Mouse (Mus musculus) hindbrain, postnatal 0 days (tissue): ENCODE measurements at regions not wholly inside any gene's neighbourhood (a gene's known extent, or its start where the extent isn't known, plus 50 kb on each side); places are given as distances from the start of the nearest gene placed in this dataset.

Experiments
- ATAC-seq: fragments of 200-750 bp; cut with Nextera tagmentation; 2 replicates; pipeline ENCODE4 v1.8.0; 2017; ENCODE audit warnings: mild to moderate bottlenecking, moderate TSS enrichment, moderate library complexity
- DNase-seq: peaks from one replicate; pipeline ENCODE4 v3.0.0-alpha.2; 2015; ENCODE audit warnings: low spot score
- H3K27ac ChIP-seq: fragments of 300-500 bp; sonication (generic); 2 replicates; pipeline ENCODE4 v1.5.1; 2014; ENCODE audit warnings: mild to moderate bottlenecking
- H3K27me3 ChIP-seq: fragments of 300-500 bp; sonication (generic); 2 replicates; pipeline ENCODE4 v1.6.1; 2014; ENCODE audit warnings: low read length, mixed read lengths; ENCODE audit not compliant: insufficient read depth
- H3K36me3 ChIP-seq: fragments of 300-500 bp; sonication (generic); 2 replicates; pipeline ENCODE4 v1.6.1; 2014; ENCODE audit warnings: low read length, mixed read lengths; ENCODE audit not compliant: insufficient read depth
- H3K4me1 ChIP-seq: fragments of 300-500 bp; sonication (generic); 2 replicates; pipeline ENCODE4 v1.6.1; 2014; ENCODE audit warnings: antibody characterized with exemption, low read length, mixed read lengths; ENCODE audit not compliant: insufficient read depth
- H3K4me2 ChIP-seq: fragments of 300-500 bp; sonication (generic); 2 replicates; pipeline ENCODE4 v1.6.1; 2014; ENCODE audit warnings: low read depth, mild to moderate bottlenecking, low read length, moderate library complexity, mixed read lengths
- H3K4me3 ChIP-seq: fragments of 300-500 bp; sonication (generic); 2 replicates; pipeline ENCODE4 v1.5.1; 2014; ENCODE audit warnings: low read length
- H3K9ac ChIP-seq: fragments of 300-500 bp; sonication (generic); replicated peaks from 2 replicates; pipeline ENCODE4 v1.6.1; 2014; ENCODE audit warnings: mild to moderate bottlenecking, low read length, moderate library complexity, mixed read lengths
- H3K9me3 ChIP-seq: fragments of 300-500 bp; sonication (generic); 2 replicates; pipeline ENCODE4 v1.6.1; 2016; ENCODE audit warnings: low read length, mixed read lengths
- CTCF ChIP-seq: IDR thresholded peaks from 2 replicates; pipeline ENCODE4 v1.5.1; 2016; ENCODE audit warnings: antibody characterized with exemption, control low read depth, low read depth
- WGBS: fragments of 180-500 bp; shearing (Covaris S2); extraction: QIAGEN DNeasy Blood & Tissue Kit; methylation state at CpG from one replicate; pipeline ENCODE4 v1.1.7; 2014; 5-methylcytosine and 5-hydroxymethylcytosine counted together

DNA sequence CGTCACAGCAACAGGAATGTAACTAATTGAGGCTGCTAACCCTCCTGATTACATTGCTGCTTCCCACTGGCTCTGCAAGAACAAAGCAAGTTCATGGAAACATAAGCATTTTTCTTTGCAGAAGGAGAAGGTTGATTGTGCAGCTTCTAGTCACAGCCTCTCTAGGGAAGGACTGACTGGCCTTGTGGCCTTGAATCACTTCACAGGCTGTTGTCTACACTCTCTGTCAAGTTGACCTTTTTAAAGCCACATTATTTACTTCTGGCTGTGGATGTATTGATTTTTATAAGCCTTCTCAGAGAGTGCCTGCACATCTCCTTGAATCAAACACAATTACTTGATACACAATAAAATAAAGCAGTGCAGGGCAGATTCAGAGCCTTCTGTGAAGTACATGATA, 251.8 kb upstream of the Myo3a start:
- ATAC-seq: no peak
- no peak overlapping the region for H3K4me2 ChIP-seq
- TF ChIP-seq CTCF: no peak
- no peak overlapping the region for H3K4me3 ChIP-seq
- no peaks in the 10 kb centered on the region for H3K4me1 ChIP-seq
- H3K27me3 ChIP-seq: no peaks in the 10 kb centered on the region
- no peak overlapping the region for H3K9ac ChIP-seq
- DNase-seq: no peak
- no peaks in the 10 kb centered on the region for H3K9me3 ChIP-seq
- 41% methylated on average over 1 of the region's 1 CpGs for WGBS
- H3K27ac ChIP-seq: no peak overlapping the region
- no peaks in the 10 kb centered on the region for H3K36me3 ChIP-seq

DNA sequence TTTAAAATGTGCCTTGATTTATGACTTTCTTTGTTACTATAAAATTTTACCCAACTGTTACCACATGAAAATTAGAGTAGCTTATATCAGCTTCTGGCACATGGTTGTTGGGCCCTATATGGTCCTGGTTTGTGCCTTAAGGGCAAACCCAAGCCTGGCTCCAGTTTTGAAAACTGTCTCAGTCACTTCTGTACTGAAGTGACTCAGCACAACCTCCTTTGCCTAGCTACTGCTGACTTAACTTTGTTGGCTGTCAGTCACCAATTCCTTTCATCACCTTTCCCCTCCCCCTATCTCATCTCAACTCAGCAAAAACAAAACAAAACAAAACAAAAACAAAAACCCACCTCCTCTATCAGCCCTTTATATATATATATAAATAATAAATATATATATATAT, 251.0 kb upstream of the Myo3a start:
- no peak for TF ChIP-seq CTCF
- no peak overlapping the region for H3K4me3 ChIP-seq
- H3K9ac ChIP-seq: no peak overlapping the region
- no peak overlapping the region for H3K27ac ChIP-seq
- DNase-seq (no peak), ATAC-seq (no peak)
- H3K4me2 ChIP-seq: no peak overlapping the region
- H3K27me3 ChIP-seq: no peaks in the 10 kb centered on the region
- H3K9me3 ChIP-seq: no peaks in the 10 kb centered on the region
- H3K4me1 ChIP-seq: no peaks in the 10 kb centered on the region
- H3K36me3 ChIP-seq: no peaks in the 10 kb centered on the region

DNA sequence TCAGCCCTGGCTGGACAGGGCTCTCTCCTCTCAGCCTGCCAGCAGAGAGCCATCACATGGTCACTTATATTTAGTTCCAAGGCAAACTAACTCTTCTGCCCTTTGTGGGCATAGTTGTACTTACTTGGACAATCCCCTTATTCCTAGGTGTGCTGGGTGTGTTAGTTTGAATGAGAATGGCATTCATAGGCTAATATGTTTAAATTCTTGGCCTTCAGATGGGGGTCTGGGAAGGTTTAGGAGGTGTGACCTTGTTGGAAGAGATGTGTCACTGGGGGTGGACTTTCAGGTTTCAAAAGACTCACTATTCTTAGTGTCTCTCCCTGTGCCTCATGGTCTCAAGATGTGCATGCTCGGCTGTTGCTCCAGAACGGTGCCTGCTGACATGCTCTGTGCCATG, 250.5 kb upstream of the Myo3a start:
- H3K27me3 ChIP-seq: no peaks in the 10 kb centered on the region
- no peak for ATAC-seq
- WGBS: 86% methylated on average over 2 of the region's 2 CpGs
- no peak for TF ChIP-seq CTCF
- H3K4me2 ChIP-seq: no peak overlapping the region
- DNase-seq: no peak
- H3K9ac ChIP-seq: no peak overlapping the region
- H3K4me3 ChIP-seq: no peak overlapping the region
- no peaks in the 10 kb centered on the region for H3K36me3 ChIP-seq
- no peak overlapping the region for H3K27ac ChIP-seq
- H3K9me3 ChIP-seq: no peaks in the 10 kb centered on the region
- H3K4me1 ChIP-seq: no peaks in the 10 kb centered on the region

DNA sequence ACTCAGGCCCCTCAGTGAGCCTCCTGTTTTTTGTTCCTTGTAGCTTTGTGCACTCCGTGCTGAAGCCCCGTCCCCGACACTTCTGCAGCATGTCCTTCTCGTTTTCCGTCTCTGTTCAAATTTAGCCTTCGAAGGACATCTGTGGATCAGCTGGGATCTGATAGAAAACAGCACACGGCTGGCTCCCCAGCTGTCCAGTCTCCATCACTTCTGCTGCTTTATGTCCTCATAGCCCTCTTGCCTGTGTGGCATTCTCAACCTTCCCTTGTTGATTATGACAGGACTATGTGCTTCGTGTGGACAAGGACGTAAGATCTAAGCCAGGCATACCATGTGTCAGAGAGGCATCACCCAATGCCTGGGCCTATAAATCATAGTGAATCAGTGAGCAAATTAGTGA, 247.1 kb upstream of the Myo3a start:
- TF ChIP-seq CTCF: no peak
- Histone ChIP-seq H3K27ac (no peak overlapping the region), H3K4me2 (no peak overlapping the region), H3K27me3 (no peaks in the 10 kb centered on the region), H3K36me3 (no peaks in the 10 kb centered on the region), H3K9me3 (no peaks in the 10 kb centered on the region), H3K4me3 (no peak overlapping the region), H3K4me1 (no peaks in the 10 kb centered on the region), H3K9ac (no peak overlapping the region)
- DNase-seq (no peak), ATAC-seq (no peak)
- 87% methylated on average over 9 of the region's 9 CpGs for whole genome bisulfite sequencing

DNA sequence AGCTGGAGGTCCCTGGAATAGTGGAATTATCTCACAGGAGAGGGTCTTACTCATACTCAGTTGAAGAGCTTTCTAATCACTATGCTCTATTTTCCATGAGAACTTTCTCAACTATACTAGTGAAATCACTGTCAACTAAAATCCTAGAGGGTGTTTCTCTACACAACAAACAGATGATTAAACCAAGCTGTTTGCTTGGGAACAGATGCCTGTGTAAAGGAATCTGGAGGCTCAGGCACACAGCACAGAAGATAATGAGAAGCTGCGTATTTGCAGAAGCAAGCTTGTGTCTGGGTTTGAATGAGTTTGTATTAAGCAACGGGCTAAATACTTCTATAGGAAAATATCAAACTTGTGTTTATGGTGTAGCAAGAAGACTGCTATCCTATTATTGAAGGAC, 202.9 kb upstream of the Myo3a start:
- Histone ChIP-seq H3K4me3 (no peak overlapping the region), H3K4me1 (no peaks in the 10 kb centered on the region), H3K27me3 (no peaks in the 10 kb centered on the region), H3K4me2 (no peak overlapping the region), H3K27ac (no peak overlapping the region), H3K36me3 (no peaks in the 10 kb centered on the region), H3K9ac (no peak overlapping the region), H3K9me3 (no peaks in the 10 kb centered on the region)
- no peak for DNase-seq
- WGBS: 71% methylated on average over 2 of the region's 2 CpGs
- no peak for TF ChIP-seq CTCF
- ATAC-seq: no peak

DNA sequence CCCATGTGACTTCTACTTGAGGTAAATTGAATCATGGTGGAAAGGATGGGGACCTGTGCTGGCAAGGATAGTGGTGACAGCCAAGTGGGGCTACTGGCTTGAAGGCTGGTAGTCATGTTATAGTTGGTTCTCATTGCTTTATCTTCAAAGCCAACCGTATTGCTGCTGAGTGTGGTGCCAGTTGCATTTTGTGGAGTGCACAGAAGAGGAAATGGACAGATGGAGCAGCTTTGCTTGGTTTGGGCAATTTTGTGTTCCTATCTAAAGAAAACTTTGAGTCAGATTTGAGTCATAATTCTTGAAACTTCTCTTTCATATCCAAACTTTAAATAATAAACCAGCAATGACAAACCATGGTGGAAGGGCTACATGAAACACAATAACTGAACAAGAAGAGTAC, 200.5 kb upstream of the Myo3a start:
- Histone ChIP-seq H3K4me2 (no peak overlapping the region), H3K36me3 (no peaks in the 10 kb centered on the region), H3K4me3 (no peak overlapping the region), H3K9me3 (no peaks in the 10 kb centered on the region), H3K27ac (no peak overlapping the region), H3K27me3 (no peaks in the 10 kb centered on the region), H3K9ac (no peak overlapping the region), H3K4me1 (no peaks in the 10 kb centered on the region)
- no peak for TF ChIP-seq CTCF
- WGBS: 93% methylated on average over 1 of the region's 1 CpGs
- DNase-seq (no peak), ATAC-seq (no peak)

DNA sequence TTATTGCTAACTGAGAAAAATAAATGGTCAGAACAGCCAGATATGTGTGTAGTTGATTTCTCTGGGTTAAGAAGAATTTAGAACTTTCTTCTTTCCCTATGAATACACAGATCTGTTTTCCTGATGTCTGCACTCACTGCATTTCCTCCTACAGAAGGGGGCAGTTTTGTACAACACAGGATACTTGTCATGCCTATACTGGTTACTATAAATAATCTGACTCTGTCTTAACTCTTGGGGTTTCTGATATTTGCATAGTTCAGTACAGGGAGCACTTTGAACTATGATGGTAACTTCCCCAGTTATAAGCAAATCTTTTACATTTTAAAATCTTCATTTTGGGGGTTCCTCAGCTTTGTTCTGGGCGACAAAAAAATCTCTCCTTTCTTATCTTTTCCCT, 198.7 kb upstream of the Myo3a start:
- ATAC-seq: no peak

More for the DNA sequence above, 198.7 kb upstream of the Myo3a start:
- TF ChIP-seq CTCF: 0 out of 2 replicates have a peak, but pooled peaks have one; percentile 19
- Histone ChIP-seq H3K27me3 (no peaks in the 10 kb centered on the region), H3K4me2 (no peak overlapping the region), H3K9me3 (no peaks in the 10 kb centered on the region), H3K36me3 (no peaks in the 10 kb centered on the region), H3K9ac (no peak overlapping the region), H3K4me3 (no peak overlapping the region), H3K4me1 (no peaks in the 10 kb centered on the region), H3K27ac (peak overlapping the region; percentile 71)
- 76% methylated on average over 1 of the region's 1 CpGs for WGBS
- no peak for DNase-seq
